Mouse (Mus musculus): ENCODE measurements around the gene Nkapl. TPM values are rescaled to one million over a fixed set of nuclear protein-coding genes. Genes with fewer than 3 reads are reported as not detected.
"Not testable (repeated sequence)": the region's sequence is repeated elsewhere in the genome, so short reads cannot be mapped to it uniquely, and the experiment has no call there.

Gene Nkapl
- polyA plus RNA-seq, 1 experiment from 2014 or later: 2.4 TPM

DNA sequence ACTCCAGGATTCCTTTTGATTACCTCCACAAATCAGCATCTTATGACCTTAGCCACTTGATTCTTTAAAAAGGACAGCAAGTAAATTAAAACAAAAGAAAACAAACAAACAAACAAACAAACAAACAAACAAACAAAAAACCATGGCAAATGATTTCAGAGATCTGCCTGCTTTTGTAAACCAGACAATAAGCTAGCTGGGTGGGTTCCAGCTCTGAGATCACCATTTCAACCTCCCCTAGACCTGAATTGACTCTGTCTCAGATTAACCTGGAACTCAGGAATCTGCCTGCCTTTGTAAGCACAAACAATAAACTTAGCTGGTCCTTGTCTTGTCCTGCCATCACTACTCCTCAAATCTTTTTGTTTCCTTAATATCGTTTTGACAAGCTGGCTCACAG is 18.6 kb upstream of the Nkapl start:
- TF ChIP-seq EP300 (optimal IDR thresholded peaks at IDR 0.05): no peak
- no peak for TF ChIP-seq CTCF (IDR thresholded peaks at IDR 0.05; ENCODE audit: low read depth)
- 85% methylated on average over 1 of the region's 1 CpGs for WGBS
- no peak overlapping the region for H3K9ac ChIP-seq (ENCODE audit: low read length)
- no peaks in the 10 kb centered on the region for H3K4me1 ChIP-seq (replicated peaks; ENCODE audit: control insufficient read depth, insufficient read depth)
- no peaks in the 10 kb centered on the region for H3K36me3 ChIP-seq (ENCODE audit: control insufficient read depth, insufficient read depth, low read length)
- H3K27ac ChIP-seq (replicated peaks): no peak overlapping the region
- H3K4me3 ChIP-seq (ENCODE audit: low read depth, low read length): no peak overlapping the region
- DNase-seq (ENCODE audit: low spot score) (no peak), ATAC-seq (ENCODE audit: low FRiP score, low TSS enrichment) (no peak)
- H3K27me3 ChIP-seq (ENCODE audit: control insufficient read depth, insufficient read depth, low read length): no peaks in the 10 kb centered on the region
- no peak overlapping the region for H3K4me2 ChIP-seq (replicated peaks; ENCODE audit: low read depth)
- H3K9me3 ChIP-seq (ENCODE audit: control insufficient read depth, low read length): no peaks in the 10 kb centered on the region

DNA sequence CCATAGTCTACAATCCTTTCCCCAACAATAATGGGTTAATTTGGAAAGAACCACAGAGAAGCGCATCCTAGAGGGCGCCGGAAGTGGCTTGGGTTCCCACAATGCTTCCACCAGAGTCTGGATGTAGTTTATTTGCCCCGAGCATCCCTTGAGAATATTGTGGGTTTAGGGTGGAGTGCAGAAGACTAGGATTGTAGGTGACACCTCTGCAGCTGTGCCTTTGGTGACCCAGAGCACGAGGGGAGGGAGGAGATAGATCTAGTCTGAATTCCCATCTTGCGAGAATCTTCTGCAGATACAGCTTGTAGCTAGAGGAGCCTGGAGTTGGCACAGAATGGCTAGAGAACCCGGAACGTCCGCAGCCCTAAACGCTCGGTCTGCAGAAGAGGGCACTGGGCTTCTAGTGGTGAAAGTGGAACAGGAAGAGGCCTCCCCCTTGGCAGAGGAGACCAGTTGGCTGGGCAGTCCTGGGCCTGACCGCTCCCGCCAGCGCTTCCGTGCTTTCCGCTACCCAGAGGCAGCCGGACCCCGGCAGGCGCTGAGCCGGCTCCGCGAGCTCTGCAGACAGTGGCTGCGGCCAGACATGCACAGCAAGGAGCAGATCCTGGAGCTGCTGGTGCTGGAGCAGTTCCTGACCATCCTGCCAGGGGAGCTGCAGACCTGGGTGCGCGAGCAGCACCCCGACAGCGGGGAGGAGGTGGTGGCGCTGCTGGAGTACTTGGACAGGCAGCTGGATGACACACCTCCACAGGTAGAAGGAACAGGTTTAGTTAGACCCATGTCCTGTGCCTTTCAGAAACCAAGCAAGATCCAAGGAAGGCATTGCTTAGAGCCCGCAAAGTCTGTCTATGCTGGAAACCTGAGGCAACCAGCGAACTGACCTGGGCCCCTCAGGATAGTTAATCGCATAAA is 10.7 kb upstream of the Nkapl start, which contains the start of the genes Zkscan4 and Gm10065:
TSS of gene Zkscan4 (plus strand) at position 149 of the 912 bp plus-strand sequence.
TSS of gene Gm10065 (minus strand) at position 683 of the 912 bp plus-strand sequence.
- not testable (repeated sequence) for H3K9me3 ChIP-seq (ENCODE audit: control insufficient read depth, low read length); H3K36me3 ChIP-seq (ENCODE audit: control insufficient read depth, insufficient read depth, low read length); H3K27me3 ChIP-seq (ENCODE audit: control insufficient read depth, insufficient read depth, low read length); H3K4me1 ChIP-seq (replicated peaks; ENCODE audit: control insufficient read depth, insufficient read depth)
- WGBS: 2% methylated on average over 27 of the region's 31 CpGs
- Histone ChIP-seq H3K27ac (replicated peaks) (peak within 1 kb of the TSS; percentile 80), H3K9ac (ENCODE audit: low read length) (peak within 1 kb of the TSS; percentile 59), H3K4me2 (replicated peaks; ENCODE audit: low read depth) (peak within 1 kb of the TSS; percentile 58), H3K4me3 (ENCODE audit: low read depth, low read length) (peak within 1 kb of the TSS; percentile 51)
- peak; percentile 53 for TF ChIP-seq CTCF (IDR thresholded peaks at IDR 0.05; ENCODE audit: low read depth)
- DNase-seq (ENCODE audit: low spot score) (peak; percentile 78), ATAC-seq (ENCODE audit: low FRiP score, low TSS enrichment) (peak; percentile 89)

DNA sequence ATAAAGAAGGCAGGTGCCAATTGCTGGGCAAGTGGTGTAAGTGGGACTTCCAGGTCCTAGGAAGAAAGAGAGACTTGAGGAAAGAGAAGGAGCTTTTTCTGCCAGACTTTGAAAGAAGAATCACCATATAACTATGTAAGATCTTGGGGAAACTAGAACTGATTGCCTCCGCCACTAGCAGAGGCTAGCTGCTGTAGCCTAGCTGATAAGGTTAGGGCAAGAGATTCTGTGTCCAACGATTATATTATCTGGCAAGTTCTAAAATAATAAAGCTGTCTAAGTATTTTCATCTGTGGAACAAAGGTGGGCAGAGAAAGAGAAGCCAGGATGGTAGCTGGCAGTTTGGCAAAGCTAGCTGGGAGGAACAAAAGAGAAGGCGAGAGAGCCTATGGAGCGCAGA is 4.1 kb upstream of the Nkapl start:
- Histone ChIP-seq H3K4me3 (ENCODE audit: low read depth, low read length) (no peak overlapping the region), H3K36me3 (ENCODE audit: control insufficient read depth, insufficient read depth, low read length) (no peaks in the 10 kb centered on the region), H3K4me2 (replicated peaks; ENCODE audit: low read depth) (no peak overlapping the region), H3K4me1 (replicated peaks; ENCODE audit: control insufficient read depth, insufficient read depth) (no peaks in the 10 kb centered on the region), H3K9ac (ENCODE audit: low read length) (no peak overlapping the region), H3K9me3 (ENCODE audit: control insufficient read depth, low read length) (no peaks in the 10 kb centered on the region), H3K27me3 (ENCODE audit: control insufficient read depth, insufficient read depth, low read length) (no peaks in the 10 kb centered on the region), H3K27ac (replicated peaks) (no peak overlapping the region)
- no peak for TF ChIP-seq CTCF (IDR thresholded peaks at IDR 0.05; ENCODE audit: low read depth)
- TF ChIP-seq EP300 (optimal IDR thresholded peaks at IDR 0.05): no peak
- 40% methylated on average over 4 of the region's 4 CpGs for WGBS
- no peak for ATAC-seq (ENCODE audit: low FRiP score, low TSS enrichment)
- no peak for DNase-seq (ENCODE audit: low spot score)

DNA sequence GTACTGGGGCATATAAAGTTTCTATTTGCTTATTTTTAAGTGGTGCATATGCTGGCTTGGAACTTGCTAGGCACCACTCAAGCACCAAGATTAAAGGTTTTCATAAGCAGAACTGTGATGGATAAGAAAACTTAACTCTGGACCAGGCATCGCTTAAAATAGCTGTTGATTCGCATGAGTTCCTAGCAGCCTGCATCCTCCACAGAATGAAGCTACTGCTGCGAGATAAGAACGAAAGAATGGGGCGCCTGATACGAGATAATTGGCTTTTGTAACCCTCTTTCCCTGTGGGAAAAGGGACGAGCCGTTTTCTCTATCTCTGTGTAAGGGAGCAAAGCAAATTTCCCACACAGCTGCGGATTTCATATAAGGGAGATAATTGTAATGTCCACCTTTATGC is 788 bp upstream of the Nkapl start:
- DNase-seq (ENCODE audit: low spot score): no peak
- no peaks in the 10 kb centered on the region for H3K4me1 ChIP-seq (replicated peaks; ENCODE audit: control insufficient read depth, insufficient read depth)
- no peak overlapping the region for H3K4me2 ChIP-seq (replicated peaks; ENCODE audit: low read depth)
- 40% methylated on average over 9 of the region's 9 CpGs for WGBS
- no peak overlapping the region for H3K9ac ChIP-seq (ENCODE audit: low read length)
- no peaks in the 10 kb centered on the region for H3K9me3 ChIP-seq (ENCODE audit: control insufficient read depth, low read length)
- no peak overlapping the region for H3K27ac ChIP-seq (replicated peaks)
- no peak overlapping the region for H3K4me3 ChIP-seq (ENCODE audit: low read depth, low read length)
- TF ChIP-seq CTCF (IDR thresholded peaks at IDR 0.05; ENCODE audit: low read depth): no peak
- TF ChIP-seq EP300 (optimal IDR thresholded peaks at IDR 0.05): no peak
- H3K36me3 ChIP-seq (ENCODE audit: control insufficient read depth, insufficient read depth, low read length): no peaks in the 10 kb centered on the region
- H3K27me3 ChIP-seq (ENCODE audit: control insufficient read depth, insufficient read depth, low read length): no peaks in the 10 kb centered on the region
- ATAC-seq (ENCODE audit: low FRiP score, low TSS enrichment): no peak

DNA sequence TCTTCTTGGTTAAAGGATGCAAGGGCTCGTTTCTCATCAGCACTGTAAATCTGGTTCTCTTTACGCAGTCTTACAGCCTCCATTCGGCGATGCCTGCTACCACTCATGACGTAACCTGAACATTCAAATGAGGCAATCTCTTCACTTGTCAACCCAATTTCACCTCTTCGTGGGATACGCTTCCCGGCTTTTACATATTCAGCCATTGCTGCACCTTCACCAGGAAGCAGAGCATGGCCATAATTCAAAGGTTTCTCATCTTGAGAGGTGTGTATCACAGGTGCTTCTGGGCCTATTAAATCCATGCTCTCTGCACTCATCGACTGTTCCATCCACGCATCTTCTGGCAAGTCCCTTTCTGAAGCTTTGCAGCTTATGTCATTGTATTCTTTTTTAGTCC is 973 bp downstream of the Nkapl start:
- no peak for ATAC-seq (ENCODE audit: low FRiP score, low TSS enrichment)
- DNase-seq (ENCODE audit: low spot score): no peak
- TF ChIP-seq EP300 (optimal IDR thresholded peaks at IDR 0.05) (no peak), CTCF (IDR thresholded peaks at IDR 0.05; ENCODE audit: low read depth) (no peak)

DNA sequence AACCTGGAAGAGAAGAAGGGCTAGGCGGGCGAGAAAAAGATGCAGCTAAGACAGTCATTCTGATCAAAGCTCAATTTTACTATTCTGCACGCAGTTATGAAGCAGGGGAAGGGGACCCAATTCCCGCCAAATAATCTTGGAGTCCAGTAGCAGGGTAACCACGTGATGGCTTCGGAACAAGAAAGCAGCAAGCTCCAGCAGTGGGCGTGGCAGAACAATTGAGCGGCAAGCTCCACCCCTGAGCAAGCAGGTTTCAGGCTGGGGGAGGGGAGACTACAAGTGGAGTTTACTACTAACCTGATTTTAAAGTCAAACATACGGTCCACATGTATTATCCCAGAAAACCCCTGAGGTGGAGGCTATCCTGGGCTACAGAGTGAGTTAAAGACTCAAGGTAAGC is 5.8 kb downstream of the Nkapl start:
- not testable (repeated sequence) for H3K4me2 ChIP-seq (replicated peaks; ENCODE audit: low read depth); H3K4me3 ChIP-seq (ENCODE audit: low read depth, low read length)

More for the DNA sequence above, 973 bp downstream of the Nkapl start:
- H3K9ac ChIP-seq (ENCODE audit: low read length): no peak overlapping the region
- H3K4me2 ChIP-seq (replicated peaks; ENCODE audit: low read depth): no peak overlapping the region
- no peak overlapping the region for H3K4me3 ChIP-seq (ENCODE audit: low read depth, low read length)
- H3K36me3 ChIP-seq (ENCODE audit: control insufficient read depth, insufficient read depth, low read length): no peaks in the 10 kb centered on the region
- no peak overlapping the region for H3K27ac ChIP-seq (replicated peaks)
- WGBS: 88% methylated on average over 10 of the region's 10 CpGs
- H3K27me3 ChIP-seq (ENCODE audit: control insufficient read depth, insufficient read depth, low read length): no peaks in the 10 kb centered on the region
- H3K4me1 ChIP-seq (replicated peaks; ENCODE audit: control insufficient read depth, insufficient read depth): no peaks in the 10 kb centered on the region
- H3K9me3 ChIP-seq (ENCODE audit: control insufficient read depth, low read length): no peaks in the 10 kb centered on the region

More for the DNA sequence above, 5.8 kb downstream of the Nkapl start:
- H3K27ac ChIP-seq (replicated peaks); H3K9me3 ChIP-seq (ENCODE audit: control insufficient read depth, low read length); DNase-seq (ENCODE audit: low spot score); H3K4me1 ChIP-seq (replicated peaks; ENCODE audit: control insufficient read depth, insufficient read depth); H3K36me3 ChIP-seq (ENCODE audit: control insufficient read depth, insufficient read depth, low read length); H3K9ac ChIP-seq (ENCODE audit: low read length); H3K27me3 ChIP-seq (ENCODE audit: control insufficient read depth, insufficient read depth, low read length); ATAC-seq (ENCODE audit: low FRiP score, low TSS enrichment): not testable (repeated sequence)
- WGBS: 47% methylated on average over 9 of the region's 9 CpGs

Data from stomach, postnatal 0 days (tissue).